Mouse (Mus musculus): ENCODE results near the gene Wbp2.

- TF ChIP-seq CTCF (IDR thresholded peaks at IDR 0.05; ENCODE audit: extremely low read depth, insufficient read depth, insufficient read length, insufficient replicate concordance): no peak
- no peak for TF ChIP-seq POLR2A (IDR thresholded peaks at IDR 0.05; ENCODE audit: low read depth, low read length)
Observed at GRCm38 (mm10) chr11:116093771-116094565, 7.2 kb upstream of the Wbp2 start.

All from spleen, adult 2 months (tissue).